Mouse (Mus musculus): ENCODE measurements around the gene Ispd. TPM values are rescaled to one million over a fixed set of nuclear protein-coding genes. Genes with fewer than 3 reads are reported as not detected.

Gene Ispd
- polyA plus RNA-seq, 1 experiment = 0.91 TPM

- Histone ChIP-seq H3K27ac (ENCODE audit: insufficient read depth, low read depth, low read length) (no peak overlapping the region), H3K27me3 (ENCODE audit: control insufficient read depth, insufficient read depth, low read length) (no peaks in the 10 kb centered on the region), H3K4me1 (ENCODE audit: control insufficient read depth, insufficient read depth, insufficient read length, low read length) (no peaks in the 10 kb centered on the region), H3K36me3 (ENCODE audit: control insufficient read depth, insufficient read depth, low read length) (no peaks in the 10 kb centered on the region), H3K4me3 (ENCODE audit: low read depth, low read length) (no peak overlapping the region)
- 89% methylated on average over 6 of the region's 6 CpGs for WGBS
- TF ChIP-seq POLR2A (IDR thresholded peaks at IDR 0.05; ENCODE audit: low read depth, low read length) (no peak), CTCF (IDR thresholded peaks at IDR 0.05; ENCODE audit: extremely low read depth, insufficient read length, insufficient replicate concordance, low read depth, low read length) (no peak)
Observed at GRCm38 (mm10) chr12:36468325-36469044, 87.2 kb downstream of the Ispd start.

- H3K36me3 ChIP-seq (ENCODE audit: control insufficient read depth, insufficient read depth, low read length) = no peaks in the 10 kb centered on the region
- TF ChIP-seq POLR2A (IDR thresholded peaks at IDR 0.05; ENCODE audit: low read depth, low read length) (no peak), CTCF (IDR thresholded peaks at IDR 0.05; ENCODE audit: extremely low read depth, insufficient read length, insufficient replicate concordance, low read depth, low read length) (no peak)
- no peak overlapping the region for H3K27ac ChIP-seq (ENCODE audit: insufficient read depth, low read depth, low read length)
- H3K4me1 ChIP-seq (ENCODE audit: control insufficient read depth, insufficient read depth, insufficient read length, low read length) = no peaks in the 10 kb centered on the region
- 73% methylated on average over 4 of the region's 4 CpGs for WGBS
- no peak overlapping the region for H3K4me3 ChIP-seq (ENCODE audit: low read depth, low read length)
- no peaks in the 10 kb centered on the region for H3K27me3 ChIP-seq (ENCODE audit: control insufficient read depth, insufficient read depth, low read length)
Observed at GRCm38 (mm10) chr12:36471411-36471810, 90.2 kb downstream of the Ispd start.

GRCm38 (mm10) chr12:36474171-36474570 lies 92.9 kb downstream of the Ispd start:
- Histone ChIP-seq H3K27ac (ENCODE audit: insufficient read depth, low read depth, low read length) (no peak overlapping the region), H3K36me3 (ENCODE audit: control insufficient read depth, insufficient read depth, low read length) (no peaks in the 10 kb centered on the region), H3K27me3 (ENCODE audit: control insufficient read depth, insufficient read depth, low read length) (no peaks in the 10 kb centered on the region), H3K4me1 (ENCODE audit: control insufficient read depth, insufficient read depth, insufficient read length, low read length) (no peaks in the 10 kb centered on the region), H3K4me3 (ENCODE audit: low read depth, low read length) (no peak overlapping the region)
- no peak for TF ChIP-seq CTCF (IDR thresholded peaks at IDR 0.05; ENCODE audit: extremely low read depth, insufficient read length, insufficient replicate concordance, low read depth, low read length)
- no peak for TF ChIP-seq POLR2A (IDR thresholded peaks at IDR 0.05; ENCODE audit: low read depth, low read length)
- 93% methylated on average over 3 of the region's 3 CpGs for WGBS

- WGBS = 35% methylated on average over 4 of the region's 4 CpGs
- H3K27ac ChIP-seq (ENCODE audit: insufficient read depth, low read depth, low read length) = no peak overlapping the region
- TF ChIP-seq POLR2A (IDR thresholded peaks at IDR 0.05; ENCODE audit: low read depth, low read length) = no peak
- TF ChIP-seq CTCF (IDR thresholded peaks at IDR 0.05; ENCODE audit: extremely low read depth, insufficient read length, insufficient replicate concordance, low read depth, low read length) = no peak
- H3K4me1 ChIP-seq (ENCODE audit: control insufficient read depth, insufficient read depth, insufficient read length, low read length) = no peaks in the 10 kb centered on the region
- no peaks in the 10 kb centered on the region for H3K36me3 ChIP-seq (ENCODE audit: control insufficient read depth, insufficient read depth, low read length)
- no peaks in the 10 kb centered on the region for H3K27me3 ChIP-seq (ENCODE audit: control insufficient read depth, insufficient read depth, low read length)
- no peak overlapping the region for H3K4me3 ChIP-seq (ENCODE audit: low read depth, low read length)
Observed at GRCm38 (mm10) chr12:36475269-36475668, 94.0 kb downstream of the Ispd start.

GRCm38 (mm10) chr12:36476476-36476875 lies 95.2 kb downstream of the Ispd start:
- WGBS = 73% methylated on average over 5 of the region's 5 CpGs
- TF ChIP-seq POLR2A (IDR thresholded peaks at IDR 0.05; ENCODE audit: low read depth, low read length) = no peak
- no peak for TF ChIP-seq CTCF (IDR thresholded peaks at IDR 0.05; ENCODE audit: extremely low read depth, insufficient read length, insufficient replicate concordance, low read depth, low read length)
- Histone ChIP-seq H3K4me1 (ENCODE audit: control insufficient read depth, insufficient read depth, insufficient read length, low read length) (no peaks in the 10 kb centered on the region), H3K36me3 (ENCODE audit: control insufficient read depth, insufficient read depth, low read length) (no peaks in the 10 kb centered on the region), H3K4me3 (ENCODE audit: low read depth, low read length) (no peak overlapping the region), H3K27ac (ENCODE audit: insufficient read depth, low read depth, low read length) (no peak overlapping the region), H3K27me3 (ENCODE audit: control insufficient read depth, insufficient read depth, low read length) (no peaks in the 10 kb centered on the region)

GRCm38 (mm10) chr12:36477501-36477900 lies 96.3 kb downstream of the Ispd start:
- Histone ChIP-seq H3K36me3 (ENCODE audit: control insufficient read depth, insufficient read depth, low read length) (no peaks in the 10 kb centered on the region), H3K4me1 (ENCODE audit: control insufficient read depth, insufficient read depth, insufficient read length, low read length) (no peaks in the 10 kb centered on the region), H3K27ac (ENCODE audit: insufficient read depth, low read depth, low read length) (no peak overlapping the region), H3K4me3 (ENCODE audit: low read depth, low read length) (no peak overlapping the region), H3K27me3 (ENCODE audit: control insufficient read depth, insufficient read depth, low read length) (no peaks in the 10 kb centered on the region)
- 76% methylated on average over 6 of the region's 6 CpGs for WGBS
- TF ChIP-seq CTCF (IDR thresholded peaks at IDR 0.05; ENCODE audit: extremely low read depth, insufficient read length, insufficient replicate concordance, low read depth, low read length) (no peak), POLR2A (IDR thresholded peaks at IDR 0.05; ENCODE audit: low read depth, low read length) (no peak)

- H3K27me3 ChIP-seq (ENCODE audit: control insufficient read depth, insufficient read depth, low read length) = no peaks in the 10 kb centered on the region
- H3K36me3 ChIP-seq (ENCODE audit: control insufficient read depth, insufficient read depth, low read length) = no peaks in the 10 kb centered on the region
- H3K4me1 ChIP-seq (ENCODE audit: control insufficient read depth, insufficient read depth, insufficient read length, low read length) = no peaks in the 10 kb centered on the region
- no peak overlapping the region for H3K27ac ChIP-seq (ENCODE audit: insufficient read depth, low read depth, low read length)
- TF ChIP-seq POLR2A (IDR thresholded peaks at IDR 0.05; ENCODE audit: low read depth, low read length) (no peak), CTCF (IDR thresholded peaks at IDR 0.05; ENCODE audit: extremely low read depth, insufficient read length, insufficient replicate concordance, low read depth, low read length) (no peak)
- 59% methylated on average over 3 of the region's 3 CpGs for WGBS
- no peak overlapping the region for H3K4me3 ChIP-seq (ENCODE audit: low read depth, low read length)
Observed at GRCm38 (mm10) chr12:36477926-36478325, 96.7 kb downstream of the Ispd start.
